Mouse (Mus musculus) lung, embryonic 15.5 days (tissue): ENCODE results near the gene Upk3bl. TPM values are rescaled to one million over a fixed set of nuclear protein-coding genes. Genes with fewer than 3 reads are reported as not detected.

Experiments
- ATAC-seq: fragments of 200-750 bp; cut with Nextera tagmentation; 2 replicates; pipeline ENCODE4 v1.8.0; 2017; ENCODE audit warnings: moderate number of reproducible peaks, borderline replicate concordance; ENCODE audit not compliant: low FRiP score, low TSS enrichment; ENCODE audit errors: extremely low read depth
- H3K27ac ChIP-seq: fragments of 300-500 bp; sonication (generic); 2 replicates; pipeline ENCODE4 v1.5.1; 2015; ENCODE audit warnings: moderate library complexity, mild to moderate bottlenecking, inconsistent platforms
- H3K27me3 ChIP-seq: fragments of 300-500 bp; sonication (generic); 2 replicates; pipeline ENCODE4 v1.6.1; 2015; ENCODE audit warnings: inconsistent platforms
- H3K36me3 ChIP-seq: fragments of 300-500 bp; sonication (generic); 2 replicates; pipeline ENCODE4 v1.6.1; 2015; ENCODE audit warnings: inconsistent platforms
- H3K4me1 ChIP-seq: fragments of 300-500 bp; sonication (generic); 2 replicates; pipeline ENCODE4 v1.6.1; 2015; ENCODE audit warnings: inconsistent platforms
- H3K4me2 ChIP-seq: fragments of 300-500 bp; sonication (generic); 2 replicates; pipeline ENCODE4 v1.6.1; 2015; ENCODE audit warnings: inconsistent platforms, mild to moderate bottlenecking, moderate library complexity
- H3K4me3 ChIP-seq: fragments of 300-500 bp; sonication (generic); 2 replicates; pipeline ENCODE4 v1.5.1; 2015; ENCODE audit warnings: mild to moderate bottlenecking, inconsistent platforms
- H3K9ac ChIP-seq: fragments of 300-500 bp; sonication (generic); 2 replicates; pipeline ENCODE4 v1.6.1; 2015; ENCODE audit warnings: inconsistent platforms
- H3K9me3 ChIP-seq: fragments of 300-500 bp; sonication (generic); 2 replicates; pipeline ENCODE4 v1.6.1; 2016; ENCODE audit warnings: inconsistent platforms
- WGBS: fragments of 180-500 bp; shearing (Covaris S2); methylation state at CpG from one replicate; pipeline ENCODE4 v1.1.7; 2015; 5-methylcytosine and 5-hydroxymethylcytosine counted together
- polyA plus RNA-seq: library from polyadenylated mRNA; unstranded; fragments of >200 nt; fragmentation: Nextera tagmentation; extraction: Ambion mirVana; gene quantifications from 2 replicates; pipeline ENCODE4 v1.2.1, GENCODE M21; 2015

The Upk3bl gene
- polyA plus RNA-seq, 1 experiment from 2014 or later = 5.1 TPM

DNA sequence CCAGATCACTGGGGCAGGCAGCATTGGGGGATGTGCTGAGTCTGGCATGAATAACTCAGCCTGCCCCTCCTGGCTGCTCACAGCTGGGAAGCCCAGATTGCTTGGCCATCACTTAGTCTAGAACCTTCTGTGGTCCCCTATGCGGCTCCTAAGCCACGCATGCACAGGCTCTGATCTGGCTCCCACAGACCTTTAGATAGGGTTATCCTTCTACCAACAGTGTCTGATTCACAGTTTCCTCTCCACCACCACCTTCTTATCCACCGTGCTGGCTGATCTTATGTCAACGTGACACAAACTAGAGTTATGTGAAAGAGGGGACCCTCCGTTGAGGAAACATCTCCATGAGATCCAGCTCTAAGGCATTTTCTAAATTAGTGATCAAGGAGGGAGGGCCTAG, 20.8 kb downstream of the Upk3bl start:
- H3K9me3 ChIP-seq = no peaks in the 10 kb centered on the region
- whole genome bisulfite sequencing = 76% methylated on average over 5 of the region's 5 CpGs
- no peak overlapping the region for H3K9ac ChIP-seq
- H3K36me3 ChIP-seq = no peaks in the 10 kb centered on the region
- H3K27me3 ChIP-seq = no peaks in the 10 kb centered on the region
- no peak overlapping the region for H3K4me3 ChIP-seq
- H3K4me1 ChIP-seq = peaks cover 9% of the 10 kb centered on the region; the same call in 1 of the 2 replicates
- ATAC-seq = no peak
- H3K27ac ChIP-seq = no peak overlapping the region
- H3K4me2 ChIP-seq = no peak overlapping the region

DNA sequence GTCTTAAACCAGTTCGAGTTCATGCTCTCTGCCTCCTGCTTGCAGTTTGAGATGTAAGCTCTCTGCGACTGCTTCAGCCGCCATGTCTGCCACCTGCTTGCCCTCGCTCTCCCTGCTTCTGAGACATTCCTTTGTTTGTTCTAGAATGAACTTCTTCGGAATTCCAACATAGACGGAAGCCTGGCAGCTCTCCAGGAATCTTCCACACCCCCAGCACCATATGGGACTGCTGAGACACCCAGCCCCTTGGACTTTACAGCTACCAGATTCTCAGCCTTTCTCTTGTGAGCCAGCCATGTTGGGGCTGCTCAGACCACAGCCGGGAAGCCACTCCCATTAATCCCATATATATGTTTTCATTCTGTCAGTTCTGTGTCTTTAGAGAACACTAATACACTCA, 22.0 kb downstream of the Upk3bl start:
- Histone ChIP-seq H3K4me2 (0 out of 2 replicates have a peak overlapping the region, but pooled peaks have one; percentile 1), H3K36me3 (no peaks in the 10 kb centered on the region), H3K4me1 (peaks cover 9% of the 10 kb centered on the region; the same call in 1 of the 2 replicates), H3K9me3 (no peaks in the 10 kb centered on the region), H3K27me3 (no peaks in the 10 kb centered on the region), H3K9ac (no peak overlapping the region), H3K4me3 (no peak overlapping the region), H3K27ac (no peak overlapping the region)
- whole genome bisulfite sequencing = 20% methylated on average over 7 of the region's 7 CpGs
- ATAC-seq = no peak

DNA sequence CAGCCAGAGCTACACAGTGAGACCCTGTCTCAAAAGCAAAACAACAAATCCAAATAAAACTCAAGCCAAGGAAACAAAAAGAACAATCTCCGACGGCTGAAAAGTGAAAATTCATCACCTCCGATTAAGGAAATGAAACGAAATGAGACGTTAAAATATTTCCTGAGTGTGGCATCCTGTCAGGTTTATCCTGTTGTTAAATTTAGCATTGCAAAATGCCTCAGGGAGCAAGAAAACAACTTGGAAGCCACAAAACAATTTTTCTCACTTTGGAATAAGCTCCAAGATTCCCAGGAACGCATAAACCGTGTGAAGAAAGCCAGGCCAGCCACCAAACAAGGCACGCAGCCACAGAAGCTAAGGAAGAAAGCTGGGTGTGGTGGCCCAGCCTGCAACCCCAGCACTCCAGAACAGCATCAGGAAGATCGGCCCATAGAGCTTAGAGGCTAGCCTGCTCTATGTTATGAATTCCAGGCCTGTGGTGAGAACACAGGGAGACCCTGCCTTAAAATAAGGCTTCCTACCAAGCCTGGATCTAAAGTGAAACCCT, 22.8 kb downstream of the Upk3bl start:
- ATAC-seq = no peak
- 66% methylated on average over 9 of the region's 9 CpGs for WGBS
- no peaks in the 10 kb centered on the region for H3K27me3 ChIP-seq
- peaks cover 9% of the 10 kb centered on the region; the same call in 1 of the 2 replicates for H3K4me1 ChIP-seq
- H3K4me2 ChIP-seq = no peak overlapping the region
- H3K27ac ChIP-seq = no peak overlapping the region
- H3K4me3 ChIP-seq = no peak overlapping the region
- no peaks in the 10 kb centered on the region for H3K36me3 ChIP-seq
- H3K9ac ChIP-seq = no peak overlapping the region
- H3K9me3 ChIP-seq = no peaks in the 10 kb centered on the region

DNA sequence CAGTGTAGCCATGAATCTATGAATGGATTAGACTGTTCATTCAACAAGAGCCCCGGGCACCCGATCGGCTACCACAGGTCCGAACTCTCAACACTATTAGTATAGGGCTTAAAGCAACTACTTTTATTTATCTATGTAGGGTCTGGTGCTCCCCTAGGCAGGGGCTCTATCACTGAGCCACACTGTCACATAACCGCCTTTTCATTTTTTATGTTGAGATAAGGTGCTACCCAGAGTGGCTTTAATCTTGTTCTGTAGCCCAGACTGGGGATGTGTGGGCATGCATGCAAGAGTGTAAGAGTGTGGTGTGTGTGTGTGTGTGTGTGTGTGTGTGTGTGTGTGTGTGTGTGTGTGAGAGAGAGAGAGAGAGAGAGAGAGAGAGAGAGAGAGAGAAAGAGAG, 23.8 kb downstream of the Upk3bl start:
- WGBS = 87% methylated on average over 5 of the region's 5 CpGs
- H3K4me2 ChIP-seq = no peak overlapping the region
- peaks cover 11% of the 10 kb centered on the region for H3K4me1 ChIP-seq
- H3K9me3 ChIP-seq = no peaks in the 10 kb centered on the region
- no peak overlapping the region for H3K27ac ChIP-seq
- no peaks in the 10 kb centered on the region for H3K27me3 ChIP-seq
- H3K4me3 ChIP-seq = no peak overlapping the region
- H3K36me3 ChIP-seq = no peaks in the 10 kb centered on the region
- H3K9ac ChIP-seq = no peak overlapping the region
- no peak for ATAC-seq

DNA sequence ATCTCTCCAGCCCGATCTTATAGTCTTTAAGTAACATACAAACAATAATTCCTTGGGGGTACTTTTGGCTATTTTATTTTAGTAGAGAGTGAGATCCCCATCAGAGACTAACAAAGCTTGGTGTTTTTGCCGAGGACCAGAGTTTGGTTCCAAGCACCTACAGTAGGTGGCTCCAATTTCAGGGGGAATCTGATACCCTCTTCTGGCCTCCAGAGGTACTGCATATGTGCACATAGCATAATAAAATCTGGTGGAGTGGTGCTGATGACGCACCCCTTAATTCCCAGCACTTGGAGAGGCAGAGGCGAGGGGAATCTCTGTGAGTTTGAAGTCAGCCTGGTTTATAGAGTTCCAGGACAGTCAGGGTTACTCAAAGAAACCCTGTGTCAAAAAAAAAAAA, 28.1 kb downstream of the Upk3bl start:
- H3K4me3 ChIP-seq = no peak overlapping the region
- no peak for ATAC-seq
- H3K4me2 ChIP-seq = no peak overlapping the region
- 69% methylated on average over 4 of the region's 4 CpGs for WGBS
- no peak overlapping the region for H3K9ac ChIP-seq
- H3K27ac ChIP-seq = no peak overlapping the region
- peaks cover 17% of the 10 kb centered on the region; the same call in 1 of the 2 replicates for H3K27me3 ChIP-seq
- no peaks in the 10 kb centered on the region for H3K36me3 ChIP-seq
- peaks cover 23% of the 10 kb centered on the region for H3K4me1 ChIP-seq
- H3K9me3 ChIP-seq = no peaks in the 10 kb centered on the region

DNA sequence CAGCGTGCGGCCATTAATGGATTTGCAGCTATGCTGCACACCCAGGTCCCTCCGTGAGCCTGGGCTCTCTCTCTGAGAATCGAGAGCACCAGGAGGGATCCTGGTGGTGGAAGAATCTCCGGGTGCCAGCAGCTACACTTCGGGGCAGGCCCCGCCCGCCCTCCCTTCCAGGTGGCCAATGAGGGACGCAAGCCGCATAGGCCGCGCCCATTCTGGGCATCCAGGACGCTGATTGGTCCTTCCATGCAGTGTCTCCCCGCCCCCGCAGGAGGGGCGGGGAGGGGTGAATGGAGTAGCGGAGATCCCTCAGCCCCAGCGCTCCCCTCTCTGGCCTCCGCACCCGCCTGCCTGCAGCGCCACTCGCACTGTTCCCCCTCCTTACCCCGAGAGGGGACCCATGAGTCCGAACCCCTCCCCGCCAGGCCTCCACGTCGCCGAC, 29.4 kb downstream of the Upk3bl start, which contains the start of gene Rasa4:
Gene Rasa4 (plus strand): TSS at position 248 of the 439 bp plus-strand sequence.
- Histone ChIP-seq H3K4me1 (peaks cover 23% of the 10 kb centered on the region), H3K27me3 (peaks cover 17% of the 10 kb centered on the region; the same call in 1 of the 2 replicates), H3K27ac (no peak within 1 kb of the TSS), H3K9me3 (no peaks in the 10 kb centered on the region), H3K9ac (peak within 1 kb of the TSS; percentile 60), H3K36me3 (no peaks in the 10 kb centered on the region), H3K4me2 (peak within 1 kb of the TSS; percentile 99), H3K4me3 (peak within 1 kb of the TSS; percentile 61)
- WGBS = 0% methylated on average over 25 of the region's 28 CpGs
- peak; percentile 97 for ATAC-seq

DNA sequence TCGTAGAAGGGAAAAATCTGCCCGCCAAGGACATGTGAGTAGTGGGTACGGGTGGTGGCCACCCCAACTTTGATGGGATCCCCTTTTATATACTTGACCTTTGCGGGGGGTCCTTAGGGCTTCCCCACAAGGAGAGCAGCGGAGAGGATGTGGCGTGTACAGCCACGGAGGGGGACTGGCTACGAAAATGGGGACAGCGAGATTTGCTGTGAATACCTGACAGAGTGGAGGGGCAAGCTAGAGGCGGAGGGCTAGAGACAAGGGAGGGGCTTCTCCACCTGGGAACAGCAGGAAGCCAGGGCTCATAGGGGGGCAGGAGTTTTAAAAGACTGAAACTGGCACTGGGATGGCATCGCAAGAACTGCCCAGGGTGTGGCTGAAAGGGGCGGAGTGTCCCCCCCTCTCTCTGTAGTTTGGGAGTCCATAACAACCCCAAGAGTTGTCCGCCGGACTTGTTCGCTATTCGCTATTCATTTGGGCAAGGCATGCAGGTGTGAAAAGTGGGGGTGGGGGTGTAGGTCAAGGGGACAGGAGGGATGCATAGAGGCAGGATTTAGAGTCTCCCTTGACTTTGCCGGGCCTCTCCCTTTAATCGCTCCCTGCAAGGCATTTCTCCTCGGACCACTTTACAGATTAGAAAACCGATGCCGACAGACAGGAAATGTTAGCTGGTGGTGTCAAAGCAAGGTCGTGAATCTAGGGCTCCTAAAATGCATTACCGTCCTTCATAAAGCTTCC, 30.0 kb downstream of the Upk3bl start:
- H3K4me2 ChIP-seq = peak overlapping the region; percentile 99
- H3K9ac ChIP-seq = peak overlapping the region; percentile 60
- peak overlapping the region; percentile 61 for H3K4me3 ChIP-seq
- ATAC-seq = peak; percentile 8; the same call in 1 of the 2 replicates
- H3K27ac ChIP-seq = no peak overlapping the region
- H3K36me3 ChIP-seq = no peaks in the 10 kb centered on the region
- no peaks in the 10 kb centered on the region for H3K9me3 ChIP-seq
- H3K27me3 ChIP-seq = peaks cover 17% of the 10 kb centered on the region; the same call in 1 of the 2 replicates
- H3K4me1 ChIP-seq = peaks cover 23% of the 10 kb centered on the region
- WGBS = 3% methylated on average over 23 of the region's 23 CpGs

DNA sequence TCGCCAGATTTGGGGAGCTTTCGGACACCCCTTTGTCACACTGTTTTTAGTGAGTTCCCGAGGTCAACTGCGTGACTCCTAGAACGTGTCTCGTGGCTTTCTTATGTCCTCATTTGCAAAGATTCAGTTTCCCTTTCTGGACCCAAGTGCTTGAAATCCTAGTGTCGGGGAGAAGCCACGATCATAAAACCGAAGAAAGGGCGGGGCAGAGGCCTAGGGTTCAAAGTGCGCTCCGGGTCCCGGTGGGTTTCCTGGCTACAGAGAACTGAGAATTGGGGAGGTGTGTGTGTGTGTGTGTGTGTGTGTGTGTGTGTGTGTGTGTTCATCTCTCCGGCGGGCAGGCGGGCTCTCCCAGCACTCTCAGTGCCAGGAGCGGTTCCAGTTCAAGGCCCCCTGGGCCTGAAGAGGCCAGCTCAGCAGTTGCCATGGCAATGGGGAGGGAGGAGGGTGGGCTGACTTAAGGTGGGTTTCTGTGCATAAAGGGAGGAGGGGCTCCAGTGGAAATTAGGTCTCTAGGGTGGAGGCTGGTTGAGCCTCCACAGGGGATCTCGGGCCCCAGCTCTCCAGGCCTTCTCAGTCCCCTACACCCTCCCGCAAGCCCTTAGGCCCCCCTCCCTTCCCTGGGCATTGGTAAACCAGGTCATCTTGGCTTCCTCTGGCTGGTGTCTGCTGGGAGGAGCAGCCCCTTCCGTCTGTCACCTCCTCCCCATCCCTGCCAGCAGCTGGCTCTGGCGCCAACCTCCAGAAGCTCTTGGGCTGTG, 30.8 kb downstream of the Upk3bl start:
- Histone ChIP-seq H3K27me3 (peaks cover 17% of the 10 kb centered on the region; the same call in 1 of the 2 replicates), H3K4me3 (peak overlapping the region; percentile 61), H3K36me3 (no peaks in the 10 kb centered on the region), H3K9me3 (no peaks in the 10 kb centered on the region), H3K4me1 (peaks cover 23% of the 10 kb centered on the region), H3K4me2 (peak overlapping the region; percentile 99), H3K9ac (no peak overlapping the region), H3K27ac (no peak overlapping the region)
- 20% methylated on average over 21 of the region's 21 CpGs for WGBS
- ATAC-seq = no peak

DNA sequence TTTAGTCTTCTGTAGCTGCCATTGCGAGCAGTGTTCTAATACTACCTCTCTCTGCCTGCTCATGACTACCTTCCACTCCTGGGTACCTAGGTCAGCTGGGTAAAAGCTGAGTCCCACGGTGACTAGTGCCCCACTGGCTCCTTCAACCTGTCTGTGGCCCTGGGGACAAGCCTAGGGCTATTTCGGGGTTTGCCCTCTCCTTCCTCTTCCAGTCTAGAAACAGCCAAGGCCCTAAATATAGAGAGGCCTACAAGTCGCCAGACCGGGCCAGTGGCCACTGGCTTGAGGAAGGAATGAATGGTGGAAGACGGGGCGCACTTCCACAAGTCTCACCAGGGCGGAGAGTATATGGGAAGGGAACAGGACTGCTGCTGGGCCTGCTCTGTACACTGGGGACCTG, 32.0 kb downstream of the Upk3bl start:
- Histone ChIP-seq H3K4me3 (no peak overlapping the region), H3K9ac (no peak overlapping the region), H3K27me3 (peaks cover 17% of the 10 kb centered on the region; the same call in 1 of the 2 replicates), H3K27ac (no peak overlapping the region), H3K4me2 (no peak overlapping the region), H3K36me3 (no peaks in the 10 kb centered on the region), H3K9me3 (no peaks in the 10 kb centered on the region), H3K4me1 (peaks cover 23% of the 10 kb centered on the region)
- WGBS = 84% methylated on average over 8 of the region's 8 CpGs
- ATAC-seq = no peak

DNA sequence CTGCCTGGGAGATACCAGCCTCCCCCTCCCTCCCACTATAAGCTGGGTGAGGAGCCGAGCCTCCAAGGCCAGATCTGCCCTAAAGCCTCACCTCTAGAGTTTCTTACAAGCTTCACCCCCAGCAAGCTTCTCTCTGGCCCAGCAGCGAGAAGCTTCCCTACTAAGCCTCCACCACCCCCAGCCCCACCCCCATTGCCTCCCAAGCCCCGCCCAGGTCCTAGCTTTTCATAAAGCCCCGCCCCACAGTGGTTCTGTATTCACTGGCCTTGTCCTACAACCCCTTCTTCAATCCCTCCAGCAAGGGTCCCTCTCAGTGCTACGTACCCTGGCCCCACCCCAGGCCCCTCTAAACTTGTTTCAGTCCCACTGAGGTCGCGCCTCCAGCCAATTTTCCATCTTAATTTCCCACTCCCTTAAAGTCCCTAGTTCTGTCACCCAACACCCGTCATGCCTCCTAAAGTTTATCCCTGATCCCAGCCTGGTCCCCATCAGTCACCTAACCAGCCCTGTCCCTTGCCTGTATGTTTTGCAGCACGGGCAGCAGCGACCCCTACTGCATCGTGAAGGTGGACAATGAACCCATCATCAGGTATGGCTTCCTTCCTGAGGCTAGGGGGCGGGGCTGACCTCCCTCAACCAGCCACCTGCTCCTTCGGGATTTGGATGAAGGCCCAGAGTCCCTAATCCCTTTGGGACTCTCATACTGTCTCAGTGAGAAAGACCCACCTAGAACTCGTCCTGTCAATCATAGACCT, 34.7 kb downstream of the Upk3bl start:
- no peak for ATAC-seq
- WGBS = 17% methylated on average over 14 of the region's 14 CpGs

DNA sequence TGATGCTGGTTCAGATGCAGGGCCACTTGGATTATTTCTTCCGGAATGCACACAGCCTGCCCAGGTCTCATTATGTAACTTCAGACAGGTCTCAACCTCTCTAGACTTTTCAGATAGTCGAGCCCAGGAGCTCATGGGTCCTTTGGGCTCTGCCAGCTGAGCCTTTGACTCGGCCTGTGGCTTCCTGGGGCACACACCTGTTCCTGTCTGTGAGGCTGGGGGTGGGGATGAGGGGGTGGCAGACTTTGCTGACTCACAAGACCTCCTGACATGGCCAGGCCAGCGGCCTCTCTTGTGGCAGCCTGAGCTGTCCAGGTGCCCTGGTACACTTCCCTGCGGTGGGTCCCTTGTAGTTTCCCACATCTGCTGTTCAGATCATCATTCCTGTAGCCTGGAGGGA, 37.6 kb downstream of the Upk3bl start:
- no peak overlapping the region for H3K9ac ChIP-seq
- H3K4me3 ChIP-seq = no peak overlapping the region
- no peaks in the 10 kb centered on the region for H3K4me1 ChIP-seq
- H3K4me2 ChIP-seq = no peak overlapping the region
- no peaks in the 10 kb centered on the region; the same call in 1 of the 2 replicates for H3K27me3 ChIP-seq
- no peaks in the 10 kb centered on the region for H3K9me3 ChIP-seq
- WGBS = 61% methylated on average over 5 of the region's 5 CpGs
- H3K36me3 ChIP-seq = no peaks in the 10 kb centered on the region
- ATAC-seq = no peak
- no peak overlapping the region for H3K27ac ChIP-seq

More for the DNA sequence above, 34.7 kb downstream of the Upk3bl start:
- H3K4me1 ChIP-seq = peaks cover 16% of the 10 kb centered on the region
- no peaks in the 10 kb centered on the region for H3K36me3 ChIP-seq
- H3K9ac ChIP-seq = no peak overlapping the region
- no peaks in the 10 kb centered on the region for H3K9me3 ChIP-seq
- no peak overlapping the region for H3K27ac ChIP-seq
- no peak overlapping the region for H3K4me2 ChIP-seq
- H3K27me3 ChIP-seq = peaks cover 16% of the 10 kb centered on the region; the same call in 1 of the 2 replicates
- no peak overlapping the region for H3K4me3 ChIP-seq
